Mouse (Mus musculus) kidney, adult 9 months (tissue): Measurements from ENCODE around the gene Rps11.
A peak's percentile ranks its signal among the peaks of the same experiment; 100 is the strongest.
"Not testable (repeated sequence)": the region's sequence is repeated elsewhere in the genome, so short reads cannot be mapped to it uniquely, and the experiment has no call there.

Source experiments
- DNase-seq: peaks from one replicate; pipeline ENCODE4 v3.0.0; 2022

The Rps11 gene

DNA sequence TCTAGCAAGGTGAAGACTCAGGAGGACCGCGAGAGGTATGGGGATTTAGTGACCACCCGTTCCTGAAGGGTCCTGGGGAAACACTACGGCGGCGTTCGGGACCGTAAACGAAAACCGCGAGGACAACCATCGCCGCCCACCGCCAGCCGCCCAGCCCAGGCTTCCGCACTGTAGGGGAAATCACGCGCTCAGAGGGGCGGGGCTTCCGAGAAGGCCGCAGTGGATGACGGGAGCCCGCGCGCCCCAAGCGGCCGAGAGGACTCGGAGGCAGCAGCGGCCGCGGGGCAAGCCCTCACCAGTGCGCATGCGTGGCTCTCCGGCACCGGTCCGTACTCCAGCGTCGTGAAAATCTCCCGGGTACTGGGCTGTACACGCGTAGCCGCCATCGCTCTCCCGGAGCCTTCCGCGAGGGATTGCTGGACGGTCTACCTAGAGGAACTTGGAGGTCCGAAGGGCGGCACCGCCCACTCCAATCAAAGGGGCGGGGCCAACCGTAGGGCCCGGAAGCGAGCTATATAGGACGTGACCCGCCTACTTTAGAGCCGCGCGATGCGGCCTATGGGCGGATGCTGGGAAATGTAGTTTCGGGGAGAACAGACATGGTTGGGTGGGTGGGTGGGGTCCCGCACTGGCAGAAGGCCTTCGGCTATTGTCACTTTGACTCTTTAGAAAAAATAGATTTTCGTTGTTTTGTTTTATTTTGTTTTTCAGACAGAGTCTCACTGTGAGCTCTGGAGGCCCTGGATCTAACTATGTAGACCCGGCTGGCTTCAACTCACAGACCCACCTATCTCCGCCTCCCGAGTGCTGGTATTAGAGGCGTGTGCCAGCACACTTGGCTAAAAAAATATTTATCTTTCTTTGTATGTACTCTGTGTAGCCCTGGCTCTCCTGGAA is 30.1 kb upstream of the Rps11 start, which contains the start of the genes Pih1d1 and Aldh16a1:
TSS of gene Pih1d1 (plus strand) at position 208 of the 897 bp plus-strand sequence.
TSS of gene Aldh16a1 (minus strand) at position 489 of the 897 bp plus-strand sequence.
- DNase-seq, result peak; percentile 98

DNA sequence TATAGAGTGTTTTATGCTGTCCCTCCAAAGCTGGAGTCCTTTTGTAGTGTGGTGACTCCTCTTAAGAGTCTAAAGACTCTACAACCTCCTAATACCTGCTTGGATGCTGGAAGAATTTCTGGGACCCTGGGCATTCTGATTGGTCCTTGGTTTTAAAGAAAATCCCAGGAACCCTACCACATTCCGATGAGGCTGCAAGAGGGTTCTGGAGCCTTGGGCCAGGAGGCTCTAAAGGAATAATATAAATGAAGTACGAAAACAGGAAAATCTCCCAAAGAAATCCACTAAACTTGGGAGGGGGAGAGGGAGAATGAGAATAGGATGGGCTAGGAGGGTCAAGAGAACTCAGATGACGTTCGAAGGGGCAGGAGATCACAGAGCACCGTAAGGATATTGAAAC is 29.3 kb upstream of the Rps11 start:
- DNase-seq, result no peak

GRCm38 (mm10) chr7:45153052-45153451 is 28.8 kb upstream of the Rps11 start:
- not testable (repeated sequence) for DNase-seq

DNA sequence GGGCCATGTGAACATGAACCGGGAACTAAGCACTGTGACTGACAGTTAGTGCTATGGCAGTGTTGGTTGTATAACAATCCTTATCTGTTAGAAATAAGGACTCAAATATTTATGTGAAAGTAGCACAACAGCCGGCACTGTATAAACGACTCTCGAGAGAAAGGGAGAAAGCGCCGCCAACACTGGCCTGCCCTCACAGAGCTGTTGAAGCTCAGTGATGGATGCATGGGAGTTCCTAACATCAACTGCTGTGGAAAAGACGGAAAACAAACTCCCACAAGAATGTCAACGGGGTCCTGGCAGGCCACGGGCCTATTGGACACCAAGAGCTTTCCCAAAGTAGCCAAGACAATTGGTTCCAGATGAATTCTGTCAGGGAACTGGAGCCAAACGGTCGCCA is 27.1 kb upstream of the Rps11 start:
- no peak for DNase-seq

- no peak for DNase-seq
Observed at GRCm38 (mm10) chr7:45150321-45150720, 26.1 kb upstream of the Rps11 start.

GRCm38 (mm10) chr7:45149545-45149944 is 25.3 kb upstream of the Rps11 start:
- peak; percentile 26 for DNase-seq

DNA sequence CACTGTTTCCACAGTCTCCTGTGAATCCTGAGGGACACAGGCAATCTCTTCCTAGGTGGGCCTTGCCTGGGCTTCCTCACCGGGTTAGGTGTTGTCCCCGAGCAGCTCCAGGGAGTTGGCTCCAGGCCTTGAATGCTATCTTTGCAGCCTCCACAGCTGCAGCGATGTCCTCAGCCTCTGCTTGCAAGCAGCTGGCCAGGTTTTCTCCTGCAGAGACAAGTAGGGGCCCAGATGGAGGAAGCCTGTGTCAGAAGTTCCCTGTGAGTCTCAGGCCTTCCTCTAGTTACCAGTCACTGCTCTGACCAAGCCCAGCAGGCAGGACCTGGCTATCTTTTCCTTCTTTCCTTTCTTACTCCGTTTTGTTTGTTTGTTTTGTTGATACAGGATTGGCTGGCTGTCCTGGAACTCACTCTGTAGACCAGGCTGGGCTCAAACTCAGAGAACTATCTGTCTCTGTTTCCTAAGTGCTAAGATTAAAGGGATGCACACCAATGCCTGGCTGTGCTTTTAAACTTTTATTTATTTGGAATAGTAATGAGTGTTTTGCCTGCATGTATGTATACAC is 24.4 kb upstream of the Rps11 start:
- DNase-seq, result no peak

DNA sequence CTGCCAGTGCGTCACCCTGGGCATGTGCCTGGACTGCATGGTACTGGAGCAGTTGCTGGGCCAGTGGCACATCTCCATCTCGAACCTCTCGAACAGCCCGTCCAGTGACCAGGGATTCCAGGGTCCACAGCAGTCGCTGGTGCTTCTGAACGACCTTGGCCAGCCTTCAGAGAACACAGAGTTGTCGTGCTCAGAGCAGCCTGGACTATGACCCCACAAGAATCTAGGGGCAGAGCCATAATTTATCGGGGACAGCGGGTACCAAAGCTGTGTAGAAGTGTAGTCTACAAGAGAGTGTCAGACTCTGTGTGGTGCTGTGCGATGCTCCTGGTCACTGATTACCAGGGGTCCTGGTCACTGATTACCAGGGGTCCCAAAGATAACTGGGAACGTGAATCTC is 23.7 kb upstream of the Rps11 start:
- DNase-seq, result peak; percentile 67

DNA sequence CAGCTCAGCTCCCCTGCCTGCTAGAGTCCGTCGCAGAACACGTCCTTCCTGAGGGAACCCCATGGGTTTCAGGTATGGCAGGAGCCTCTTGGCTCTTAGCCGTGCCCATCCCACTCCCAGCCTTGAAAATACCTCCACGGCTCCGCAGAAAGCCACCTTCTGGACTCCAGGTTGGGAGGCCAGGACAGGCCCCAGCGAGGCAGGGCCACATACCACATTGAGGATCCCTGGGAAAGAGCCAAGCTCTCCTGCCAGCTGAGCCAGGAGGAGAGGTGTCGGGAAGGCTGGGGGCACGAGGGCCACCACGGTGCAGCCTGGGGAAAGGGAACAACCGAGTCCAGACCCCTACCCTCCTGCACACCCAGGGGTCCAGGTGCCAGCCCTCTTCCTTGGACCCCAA is 23.0 kb upstream of the Rps11 start:
- DNase-seq, result peak; percentile 48

DNA sequence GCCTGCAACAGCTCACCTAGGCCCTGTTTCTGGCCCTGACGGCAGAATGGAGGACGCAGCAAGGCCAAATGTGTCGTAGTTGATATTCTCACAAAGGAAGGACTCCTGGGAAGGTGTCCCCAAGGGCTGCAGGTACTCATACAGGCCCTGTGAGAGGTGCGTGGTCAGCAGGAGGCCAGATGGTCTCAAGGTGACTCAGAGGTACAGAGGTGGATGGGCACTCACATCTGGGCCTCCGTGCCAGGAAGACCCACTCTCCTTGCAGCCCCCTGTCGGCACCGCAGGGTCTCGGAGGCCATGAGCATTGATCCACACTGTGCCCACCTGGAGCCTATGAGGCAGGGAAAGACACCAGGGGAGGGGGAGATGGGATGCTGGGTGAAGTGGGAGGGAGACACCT is 21.2 kb upstream of the Rps11 start:
- no peak for DNase-seq

DNA sequence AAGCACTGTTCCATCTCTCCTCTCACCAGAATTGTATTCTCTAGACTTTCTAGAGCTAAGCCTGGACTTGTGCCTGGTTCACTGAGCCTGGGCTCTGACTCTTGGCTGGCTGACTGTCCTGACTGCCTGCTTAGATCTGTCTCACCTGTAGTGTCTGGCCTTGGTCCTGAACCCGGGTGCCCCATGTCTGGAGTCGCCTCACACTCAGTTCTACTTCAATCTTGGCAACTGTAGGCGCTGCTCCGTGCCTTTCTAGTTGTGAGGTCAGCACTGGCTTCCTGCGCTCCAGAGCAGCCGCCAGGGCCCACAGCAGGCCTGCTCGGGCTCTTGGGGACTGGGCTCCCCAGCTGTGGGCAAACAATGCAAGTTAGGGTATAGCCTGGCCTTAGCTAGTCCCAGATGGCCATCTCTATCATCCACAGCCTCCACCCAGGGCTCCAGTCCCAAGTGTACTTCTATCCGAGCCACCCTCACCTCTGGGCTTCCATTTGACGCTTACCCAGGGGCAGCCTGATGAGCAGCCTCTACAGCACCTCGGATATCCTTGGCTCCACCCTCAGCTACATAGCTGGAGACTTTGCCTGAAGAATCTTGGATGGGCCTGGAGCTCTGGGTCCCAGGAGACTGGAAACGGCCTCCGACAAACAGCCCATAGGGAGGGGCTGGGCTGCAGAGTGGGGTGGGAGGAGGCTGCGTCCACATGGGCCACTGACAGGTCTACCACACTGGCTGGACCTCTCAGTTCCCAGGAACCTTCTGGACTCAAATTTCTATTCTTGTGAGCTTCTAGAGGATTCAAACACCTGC is 20.3 kb upstream of the Rps11 start:
- DNase-seq, result no peak

- DNase-seq, result no peak
Observed at GRCm38 (mm10) chr7:45141914-45142313, 17.7 kb upstream of the Rps11 start.

DNA sequence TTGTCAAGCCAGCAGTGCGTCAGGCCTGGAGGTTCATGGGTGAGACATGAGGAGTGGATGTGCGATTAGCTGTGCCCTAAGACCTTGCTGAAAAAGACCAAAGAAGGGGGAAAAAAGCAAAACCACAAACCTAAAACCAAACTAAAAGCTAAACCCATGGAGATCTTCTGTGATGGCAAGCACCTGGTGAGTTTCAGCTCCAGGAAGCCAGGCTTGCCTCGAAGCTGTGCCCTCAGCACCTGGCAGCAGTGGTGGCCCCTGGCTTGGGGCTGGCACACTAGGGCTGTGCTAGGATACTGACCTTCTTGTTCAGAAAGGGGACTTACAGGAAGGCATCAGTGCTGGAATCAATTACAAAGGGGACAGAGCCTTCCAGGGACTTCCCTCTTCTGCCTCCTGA is 17.1 kb upstream of the Rps11 start:
- DNase-seq, result no peak

GRCm38 (mm10) chr7:45139904-45140723 is 15.9 kb upstream of the Rps11 start:
- no peak for DNase-seq

DNA sequence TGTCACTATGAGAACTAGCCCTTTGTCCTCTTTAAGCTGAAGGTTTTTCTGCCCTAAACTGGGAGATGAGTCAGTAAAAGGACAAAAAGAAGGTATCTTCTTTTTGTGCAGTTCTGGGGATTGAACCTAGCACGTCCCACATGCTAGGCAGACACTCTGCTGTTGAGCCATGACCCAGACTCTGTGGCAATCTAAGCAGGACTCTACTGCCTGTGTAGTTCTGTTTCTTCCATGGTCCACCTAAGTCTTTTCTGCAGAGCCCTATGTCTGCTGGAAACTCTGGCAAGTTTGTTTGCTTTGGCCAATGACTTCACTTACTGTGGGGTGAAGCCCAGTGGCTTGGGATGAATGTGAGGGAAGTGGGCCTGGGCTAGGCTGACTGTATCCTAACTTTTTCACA is 14.2 kb upstream of the Rps11 start:
- DNase-seq, result no peak

GRCm38 (mm10) chr7:45137171-45138006 is 13.2 kb upstream of the Rps11 start:
- no peak for DNase-seq

DNA sequence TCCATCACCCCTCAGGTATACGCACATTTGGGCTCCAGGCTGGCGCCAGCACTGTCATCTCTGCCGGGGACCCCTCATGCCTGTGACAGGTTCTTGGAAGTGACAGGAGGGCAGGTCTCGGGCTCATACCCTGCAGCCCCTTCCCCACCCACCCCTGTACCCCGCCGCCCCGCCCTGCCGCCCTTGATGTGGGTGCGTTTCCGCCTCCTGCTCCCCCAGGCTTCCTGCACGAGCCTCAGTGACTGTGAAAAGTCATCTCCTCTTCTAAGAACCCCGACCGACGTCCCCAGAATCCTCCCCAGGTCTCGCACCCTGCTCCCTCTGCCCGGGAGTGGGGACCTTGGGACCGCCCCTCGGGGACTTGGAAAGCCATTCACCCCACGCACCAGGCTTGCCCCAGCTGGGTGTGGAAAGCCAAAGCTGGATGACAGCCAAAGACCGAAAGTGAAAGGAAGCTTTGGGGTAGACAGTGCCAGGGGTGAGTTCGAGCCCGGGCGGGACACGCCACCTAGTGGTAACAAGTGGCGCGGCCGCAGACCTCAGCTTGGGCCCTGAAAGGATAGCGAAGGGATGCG is 11.8 kb upstream of the Rps11 start, which contains the start of the genes Gm45713 and Flt3l:
TSS of gene Gm45713 (minus strand) at position 239 of the 575 bp plus-strand sequence.
TSS of gene Flt3l (minus strand) at position 440 of the 575 bp plus-strand sequence.
- DNase-seq, result peak; percentile 95

- DNase-seq, result no peak
Observed at GRCm38 (mm10) chr7:45135370-45135769, 11.1 kb upstream of the Rps11 start.

- peak; percentile 14 for DNase-seq
Observed at GRCm38 (mm10) chr7:45134544-45135026, 10.3 kb upstream of the Rps11 start.

DNA sequence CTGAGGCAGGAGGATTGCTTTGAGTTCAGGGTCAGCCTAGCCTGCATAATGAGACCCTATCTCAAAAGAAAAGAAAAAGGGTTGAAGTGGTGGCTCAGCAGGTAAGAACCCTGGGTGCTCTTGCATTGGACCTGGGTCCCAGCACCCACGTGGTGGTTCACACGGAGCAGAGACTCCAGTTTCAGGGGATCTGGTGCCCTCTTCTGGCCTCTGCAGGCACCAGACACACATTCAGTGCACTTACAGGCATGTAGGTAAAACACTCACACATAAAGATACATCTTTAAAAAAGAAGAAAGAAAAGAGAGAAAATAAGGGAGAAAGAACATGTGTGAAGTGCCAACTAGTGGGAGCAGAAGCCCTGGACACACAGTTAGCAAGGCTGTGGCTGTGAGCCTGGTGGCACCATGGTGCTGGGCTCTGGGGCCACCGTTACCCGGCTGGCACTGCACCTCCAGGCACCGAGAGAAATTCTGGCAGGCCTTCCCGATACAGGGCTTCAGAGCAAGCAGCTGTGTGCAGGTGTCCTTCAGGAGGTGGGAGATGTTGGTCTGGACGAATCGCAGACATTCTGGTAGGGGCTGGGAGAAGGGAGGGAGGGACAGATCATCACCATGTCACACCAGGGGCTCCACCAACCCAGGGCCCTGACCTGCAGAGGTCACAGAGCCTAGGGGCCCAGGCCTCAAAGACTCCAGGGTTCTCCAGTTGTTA is 9.4 kb upstream of the Rps11 start:
- DNase-seq, result no peak
